Mouse (Mus musculus) mouse trophoblast stem cell (cell line): ENCODE measurements around the gene Gas7.

Experiments
- in situ Hi-C, 2 experiments: fragments of 300-500 bp; cut with MseI, MboI; formaldehyde crosslinking; loops; 2 replicates in 1 of 2; 3 replicates in 1 of 2; pipeline ENCODE4 v1.15.1; 2025

Gene Gas7

GRCm38 (mm10) chr11:67533151-67533550, 77.9 kb downstream of the Gas7 start:
- in situ Hi-C loops, result no loop called here

DNA sequence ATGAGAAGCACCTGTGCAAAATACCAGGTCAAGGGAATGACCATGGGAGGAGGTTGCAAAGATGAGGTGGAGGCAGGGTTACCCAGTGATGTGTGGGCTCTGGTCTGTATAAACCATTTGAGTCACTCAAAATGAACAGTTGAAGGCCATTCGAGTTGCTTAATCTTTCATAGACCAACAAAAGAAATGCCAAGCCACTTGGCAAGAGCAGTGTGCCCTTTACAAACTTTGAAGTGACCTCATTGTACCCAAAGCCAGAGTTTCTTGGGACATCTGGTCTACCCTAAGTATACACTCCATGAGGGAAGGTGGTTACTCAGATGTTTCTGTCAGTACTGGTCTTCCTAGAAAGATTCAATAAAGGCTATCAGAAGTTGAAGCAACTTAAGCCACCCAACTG, 80.5 kb downstream of the Gas7 start:
- in situ Hi-C loops, result no loop called here

DNA sequence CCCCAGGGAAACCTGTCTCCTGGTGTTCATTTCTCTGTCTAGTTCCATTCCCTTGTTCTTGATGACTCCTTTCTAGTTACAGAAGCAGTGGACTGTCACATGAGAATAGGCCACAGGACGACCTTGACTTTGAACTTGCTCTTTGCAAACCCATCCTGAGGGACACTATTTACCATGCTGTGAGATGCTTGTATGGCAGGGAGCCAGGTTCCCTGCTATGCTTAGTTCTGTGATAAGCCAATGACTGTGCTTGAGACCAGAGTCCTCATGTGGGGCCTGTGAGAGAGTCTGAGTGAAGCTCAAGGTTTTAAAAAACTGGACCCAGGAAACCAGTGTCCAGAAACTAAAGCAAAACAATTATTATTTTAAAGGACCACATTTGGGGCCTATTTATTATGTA, 81.2 kb downstream of the Gas7 start:
- in situ Hi-C loops, result no loop called here

GRCm38 (mm10) chr11:67537353-67537752, 82.1 kb downstream of the Gas7 start:
- in situ Hi-C loops, result no loop called here

GRCm38 (mm10) chr11:67538557-67538956, 83.3 kb downstream of the Gas7 start:
- in situ Hi-C loops, result no loop called here

- in situ Hi-C loops, result no loop called here
These were observed 89.6 kb downstream of the Gas7 start for GRCm38 (mm10) chr11:67544656-67545432.

DNA sequence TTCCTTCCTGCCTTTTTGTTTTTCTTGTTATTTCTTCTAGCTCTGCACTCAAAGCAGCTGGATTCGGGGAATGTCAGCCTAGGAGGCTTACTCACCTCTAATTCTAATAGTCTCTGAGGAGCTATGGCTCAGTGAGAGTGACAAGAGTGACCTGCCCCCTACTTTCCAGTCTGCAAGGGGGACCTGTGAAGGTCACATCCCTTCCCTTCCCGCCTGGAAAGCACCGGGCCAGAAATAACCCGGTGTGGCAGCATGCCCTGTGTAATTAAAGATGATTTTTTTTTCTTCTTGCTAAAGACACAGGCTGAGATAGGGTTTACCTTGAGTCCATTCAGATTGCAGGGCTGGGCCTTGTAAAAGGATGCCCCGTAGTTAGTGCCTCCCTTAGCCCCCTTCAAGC, 91.3 kb downstream of the Gas7 start:
- in situ Hi-C loops, result no loop called here

DNA sequence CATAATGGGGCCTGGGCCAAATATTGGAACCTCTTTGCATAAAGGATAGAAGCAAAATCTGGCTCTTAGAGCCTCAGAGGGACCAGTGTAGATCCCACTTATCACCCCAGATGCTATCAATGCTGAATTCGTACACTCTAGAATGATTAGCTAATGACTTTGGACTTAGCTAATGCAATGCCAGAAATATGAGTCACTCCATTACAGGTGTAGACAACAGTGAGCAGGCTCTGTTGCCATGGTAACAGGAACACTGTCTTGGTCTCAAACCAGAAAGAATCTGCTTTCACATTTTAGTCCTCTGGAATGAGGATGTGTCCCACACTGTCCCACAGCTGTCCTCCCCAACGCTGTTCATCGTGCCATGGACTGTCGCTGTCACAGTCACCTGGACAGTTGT, 94.1 kb downstream of the Gas7 start:
- in situ Hi-C loops, result no loop called here

- in situ Hi-C loops, result no loop called here
These were observed 94.7 kb downstream of the Gas7 start for GRCm38 (mm10) chr11:67549762-67550488.

DNA sequence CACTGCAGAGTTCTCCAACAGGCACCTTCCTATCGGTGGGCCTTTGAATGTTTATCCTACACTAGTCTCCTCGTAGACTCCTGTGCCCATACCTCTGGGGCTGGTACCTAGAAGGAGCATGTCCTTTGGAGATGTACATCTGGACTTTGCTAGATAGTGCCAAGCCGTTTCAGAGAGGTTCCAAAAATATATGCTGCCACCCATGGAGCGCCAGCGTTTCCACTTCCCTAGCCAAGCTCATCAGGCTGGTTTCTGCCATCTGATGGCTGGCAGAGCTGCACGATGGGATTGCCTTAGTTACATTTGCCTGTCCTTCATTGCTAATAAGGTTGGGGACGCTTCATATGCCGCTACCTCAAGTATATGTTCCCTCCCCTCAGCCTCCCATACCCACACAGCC, 97.2 kb downstream of the Gas7 start:
- in situ Hi-C loops, result no loop called here

DNA sequence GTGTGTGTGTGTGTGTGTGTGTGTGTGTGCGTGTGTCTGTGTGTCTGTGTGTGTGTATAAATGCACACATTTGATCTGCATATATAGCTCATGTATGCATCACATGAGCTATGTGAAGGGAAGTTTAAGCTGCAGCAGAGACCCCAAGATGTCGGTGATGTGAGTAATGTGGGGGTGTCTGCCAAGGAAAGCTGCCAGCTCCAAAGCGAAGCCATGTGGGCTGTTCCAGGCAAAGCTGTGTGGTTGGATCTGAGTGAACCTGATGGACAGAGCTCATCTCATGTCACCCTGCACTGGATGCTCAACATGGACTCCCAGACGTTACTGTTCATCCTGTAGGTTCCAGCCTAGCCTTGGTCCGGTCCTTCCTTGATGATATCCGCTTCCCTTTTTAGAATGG, 99.0 kb downstream of the Gas7 start:
- in situ Hi-C loops, result no loop called here

DNA sequence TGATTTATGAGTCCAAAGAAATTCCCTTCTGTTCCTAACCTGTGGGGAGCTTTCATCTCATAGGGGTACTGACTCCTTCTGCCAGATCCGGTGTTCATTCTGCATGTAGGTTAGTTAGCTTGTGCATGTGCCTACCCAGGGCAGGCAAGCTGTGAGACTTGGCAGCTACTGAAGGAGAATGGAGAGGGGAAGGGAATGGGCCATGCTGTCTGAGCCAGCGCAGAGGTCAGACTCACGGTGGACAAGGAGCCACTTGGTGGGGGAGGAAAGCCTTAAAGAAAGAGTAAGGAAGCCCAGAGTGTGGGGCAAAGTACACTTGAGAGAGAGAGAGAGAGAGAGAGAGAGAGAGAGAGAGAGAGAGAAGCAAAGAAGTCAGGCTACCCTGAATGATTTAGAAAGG, 101.1 kb downstream of the Gas7 start:
- in situ Hi-C loops, result no loop called here

DNA sequence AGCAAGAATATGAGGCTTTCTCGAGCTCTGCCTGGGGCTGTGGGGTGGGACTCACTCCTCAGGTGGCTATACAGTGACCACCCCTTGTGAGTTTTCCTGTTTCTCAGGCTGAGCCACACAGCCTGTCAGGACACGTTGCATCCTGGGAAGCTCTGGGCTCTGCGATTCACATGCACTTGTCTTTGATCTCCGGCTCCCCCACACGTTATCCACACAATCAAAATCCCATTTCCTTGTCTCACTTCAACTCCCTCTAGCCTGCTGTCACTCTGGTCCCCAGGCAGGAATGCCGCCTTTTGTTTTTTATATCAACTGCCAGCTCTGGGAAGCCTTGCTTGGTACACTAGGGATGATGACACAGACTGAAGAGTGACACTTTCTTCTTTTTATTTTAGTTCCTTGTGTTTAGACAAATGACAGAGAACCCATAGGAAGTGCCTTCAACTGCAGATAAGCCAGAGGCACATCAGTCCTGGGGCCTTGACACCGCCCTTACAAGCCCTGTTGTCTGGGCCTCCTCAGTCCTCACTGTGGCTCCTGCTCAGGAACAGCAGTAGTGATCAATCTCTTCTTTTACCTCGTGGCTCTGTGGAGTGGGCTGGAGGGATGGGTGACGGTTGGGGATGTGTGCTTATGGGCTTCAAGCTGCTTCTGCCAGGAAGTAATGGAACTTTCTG, 103.7 kb downstream of the Gas7 start:
- in situ Hi-C loops, result no loop called here

DNA sequence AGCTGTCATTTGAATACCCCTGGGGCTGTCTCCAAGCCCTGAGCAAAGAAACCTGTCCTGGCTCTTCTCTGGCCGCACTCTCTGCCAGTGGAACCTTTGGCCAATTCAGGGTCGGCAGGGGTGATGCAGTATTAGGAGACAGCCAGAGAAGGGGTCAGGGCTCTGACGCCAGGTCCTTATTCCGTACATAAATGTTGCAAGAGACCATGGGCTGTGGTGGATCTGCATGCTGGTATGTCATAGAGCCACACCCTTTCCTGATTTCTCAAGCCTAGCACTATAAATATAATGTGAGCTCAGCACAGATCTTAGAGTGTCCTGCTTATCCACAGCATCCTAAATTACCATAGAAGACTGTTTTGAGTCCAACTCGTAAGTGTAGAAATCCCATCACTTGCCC, 104.3 kb downstream of the Gas7 start:
- in situ Hi-C loops, result no loop called here

- in situ Hi-C loops, result no loop called here
These were observed 106.4 kb downstream of the Gas7 start for GRCm38 (mm10) chr11:67561631-67562030.

DNA sequence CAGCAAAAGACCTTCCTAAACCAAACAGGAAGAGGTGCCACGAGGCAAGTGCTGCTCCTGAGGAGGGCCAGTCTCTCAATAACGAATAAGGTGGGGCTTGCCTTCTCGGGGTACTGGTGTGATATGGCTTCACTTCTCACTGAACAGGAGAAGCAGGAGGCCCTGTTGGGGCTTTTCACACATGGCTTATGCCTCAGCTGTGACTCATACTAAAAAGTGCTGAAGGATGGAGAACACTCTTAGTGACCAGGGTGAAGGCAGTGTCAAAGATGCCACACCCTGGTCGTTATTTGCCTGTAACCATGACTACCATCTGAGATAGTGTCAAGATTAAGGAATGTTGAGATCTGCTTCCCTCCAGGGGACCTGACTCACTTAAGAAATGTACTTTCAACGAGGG, 107.9 kb downstream of the Gas7 start:
- in situ Hi-C loops, result no loop called here

DNA sequence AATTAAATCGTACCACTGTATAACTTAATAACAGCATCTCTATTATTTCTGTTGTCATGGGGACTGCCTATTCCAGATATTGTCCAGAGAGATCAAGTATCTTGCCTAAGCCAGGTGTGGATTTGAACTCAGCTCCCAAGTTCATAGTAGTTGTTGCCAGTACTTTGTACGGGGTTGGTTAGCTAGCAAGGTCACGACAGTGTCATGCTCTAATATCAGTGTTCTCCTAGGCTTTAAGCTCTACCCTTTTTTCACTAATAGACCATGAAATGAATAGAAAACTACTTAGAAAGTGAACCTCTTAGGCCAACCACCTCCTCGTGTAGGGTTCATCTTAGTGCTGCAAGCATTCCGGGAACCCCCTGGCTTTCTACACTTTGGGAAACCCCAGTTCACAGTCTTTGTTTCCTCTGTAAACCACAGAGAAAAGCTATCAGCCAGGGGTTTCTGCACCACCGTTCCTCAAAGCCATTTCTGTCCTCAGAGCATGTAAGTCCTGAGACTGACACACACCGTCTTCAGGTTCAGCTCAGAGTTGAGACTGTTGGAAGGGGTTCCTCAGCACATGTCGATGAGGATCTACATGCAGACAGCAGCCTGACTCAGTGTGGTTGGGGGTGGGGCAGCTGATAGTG, 108.9 kb downstream of the Gas7 start:
- in situ Hi-C loops, result no loop called here

- in situ Hi-C loops, result no loop called here
These were observed 110.3 kb downstream of the Gas7 start for GRCm38 (mm10) chr11:67565512-67565911.

DNA sequence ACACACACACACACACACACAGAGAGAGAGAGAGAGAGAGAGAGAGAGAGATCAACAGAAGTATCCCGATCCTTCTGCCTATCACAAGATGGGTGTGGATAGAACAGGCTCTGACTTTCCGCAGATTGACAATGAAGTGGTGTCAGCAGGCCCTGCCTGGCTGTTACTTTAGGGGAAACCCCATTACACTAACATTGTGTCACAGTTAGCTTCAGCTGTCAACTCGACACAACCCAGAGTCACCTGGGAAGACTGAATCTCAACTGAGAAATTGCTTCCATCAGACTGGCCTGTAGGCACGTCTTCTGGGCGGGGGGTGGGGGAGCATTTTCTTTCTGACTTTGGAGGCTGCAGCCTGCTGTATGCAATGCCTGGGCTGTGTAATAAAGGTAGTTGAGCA, 111.5 kb downstream of the Gas7 start:
- in situ Hi-C loops, result no loop called here

GRCm38 (mm10) chr11:67567184-67567583, 111.9 kb downstream of the Gas7 start:
- in situ Hi-C loops, result no loop called here

- in situ Hi-C loops, result no loop called here
These were observed 112.8 kb downstream of the Gas7 start for GRCm38 (mm10) chr11:67567991-67568390.

DNA sequence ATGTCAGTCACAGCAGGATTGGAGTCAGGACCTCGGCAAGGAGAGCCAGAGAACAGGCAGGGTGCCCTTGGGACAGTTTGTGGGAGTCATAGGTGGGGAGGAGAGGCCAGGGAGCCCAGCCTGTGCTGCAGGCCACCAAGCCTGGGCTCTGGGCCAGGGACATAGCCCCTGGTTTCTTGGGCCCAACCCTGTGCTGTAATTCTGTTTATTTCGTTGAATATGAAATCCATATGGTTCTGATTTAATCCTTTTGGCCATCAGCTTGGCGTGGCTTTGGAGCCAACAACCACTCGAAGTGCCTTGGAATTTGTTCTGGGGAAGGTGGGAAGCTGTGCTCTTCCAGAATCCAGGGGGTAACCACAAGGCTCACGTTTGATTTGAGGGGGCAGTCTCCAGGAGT, 113.6 kb downstream of the Gas7 start:
- in situ Hi-C loops, result no loop called here
